11 mouse cellular contexts compared by ENCODE assay signal in the genomic region with DNA sequence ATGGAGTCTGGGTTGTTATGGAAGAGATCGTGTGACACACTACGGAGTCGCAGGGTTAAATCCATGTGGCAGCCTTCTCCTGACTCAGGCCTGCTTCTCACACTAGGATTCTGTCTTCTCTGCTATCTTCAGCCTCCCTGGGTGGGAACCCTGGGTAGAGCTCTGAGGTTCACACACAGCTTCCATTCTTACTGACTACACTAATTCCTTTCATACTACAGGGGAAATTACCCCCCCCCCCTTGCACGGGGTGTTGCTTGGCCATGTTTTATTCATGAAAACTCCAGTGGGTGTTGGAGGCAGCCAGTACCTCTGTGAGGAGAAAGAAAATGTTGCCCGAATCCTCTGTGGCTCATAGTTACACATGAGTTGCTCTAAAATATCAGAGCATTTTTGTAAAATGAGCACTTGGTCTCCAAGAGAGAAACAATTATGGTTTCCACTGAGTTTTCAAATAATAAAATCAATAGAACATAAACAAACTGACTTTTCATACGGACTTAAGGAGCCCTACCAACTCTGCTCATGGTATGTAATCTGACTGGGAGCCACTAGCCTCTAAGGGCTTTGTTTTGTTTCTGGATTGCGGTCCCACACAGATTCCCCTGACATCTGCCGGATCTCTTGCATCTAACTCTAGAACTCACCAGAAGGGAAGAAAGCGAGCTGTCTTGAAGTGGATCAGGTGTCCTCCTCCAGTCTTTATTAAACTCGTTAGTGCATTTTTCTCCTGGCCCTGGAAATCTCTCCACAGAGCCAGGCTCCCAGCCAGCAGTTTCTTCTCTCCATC.
A peak's percentile ranks its signal among the peaks of the same experiment; 100 is the strongest.
DNase-seq lines count a peak whose midpoint lies in the region; ATAC-seq lines count a peak whose summit lies in the region.
"Had no signal": no experiment of that assay in that cellular context is flagged by ENCODE, and none has a peak within 500 bp of the region (broad histone marks: within the 10 kb centered on the region; RNA-seq: fewer than 3 reads in every experiment).

No protein-coding gene starts in this region.

- no peak overlapping the region for H3K27ac ChIP-seq in forebrain, embryonic 13.5 days
- peak overlapping the region; percentile 62 for H3K27ac ChIP-seq in neural tube, embryonic 13.5 days (replicated peaks)

- intact Hi-C loops in heart, postnatal 25 days (cut with DNase I) = no loop called here

- ATAC-seq in forebrain, embryonic 13.5 days = peak; percentile 91
- peak; percentile 79 for ATAC-seq in neural tube, embryonic 13.5 days (ENCODE audit: low read depth)
- no peak for ATAC-seq in inflammation-experienced regulatory T-cells, adult 6 months

- H3K9ac ChIP-seq in forebrain, embryonic 13.5 days = no peak overlapping the region
- H3K9ac ChIP-seq in neural tube, embryonic 13.5 days = no peak overlapping the region

- H3K9me3 ChIP-seq in forebrain, embryonic 13.5 days (replicated peaks) = no peaks in the 10 kb centered on the region
- H3K9me3 ChIP-seq in neural tube, embryonic 13.5 days = no peaks in the 10 kb centered on the region

- H3K4me2 ChIP-seq in forebrain, embryonic 13.5 days = no peak overlapping the region
- no peak overlapping the region for H3K4me2 ChIP-seq in neural tube, embryonic 13.5 days

- peak; percentile 46 to 58 for DNase-seq in layer of hippocampus, adult 8-10 months (ENCODE audit: low spot score in 2 of 2)
- no peak for DNase-seq in layer of hippocampus, adult 9-10 months (ENCODE audit: low spot score)
- peak; percentile 40 to 59 for DNase-seq in left cerebral cortex, adult 9 months (ENCODE audit: low spot score in 2 of 2)
- no peak for DNase-seq in heart, postnatal 25 days (ENCODE audit: low spot score)
- DNase-seq in kidney, adult 8-10 months = no peak
- DNase-seq: adrenal gland, adult 2 months; cerebellum, postnatal 25 days; thymus, postnatal 36 days had no signal

- peaks cover 8% of the 10 kb centered on the region for H3K4me1 ChIP-seq in forebrain, embryonic 13.5 days
- peaks cover 17% of the 10 kb centered on the region for H3K4me1 ChIP-seq in neural tube, embryonic 13.5 days (replicated peaks)

- no peaks in the 10 kb centered on the region for H3K27me3 ChIP-seq in forebrain, embryonic 13.5 days
- no peaks in the 10 kb centered on the region for H3K27me3 ChIP-seq in neural tube, embryonic 13.5 days

- H3K4me3 ChIP-seq in forebrain, embryonic 13.5 days = no peak overlapping the region
- no peak overlapping the region for H3K4me3 ChIP-seq in neural tube, embryonic 13.5 days

- 51% methylated on average over 10 of the region's 10 CpGs for WGBS in forebrain, embryonic 13.5 days
- 52% methylated on average over 10 of the region's 10 CpGs for WGBS in neural tube, embryonic 13.5 days

- peaks cover 13% of the 10 kb centered on the region for H3K36me3 ChIP-seq in forebrain, embryonic 13.5 days (ENCODE audit: poor library complexity, severe bottlenecking)
- H3K36me3 ChIP-seq in neural tube, embryonic 13.5 days = 0 out of 2 replicates have a peak, but pooled peaks cover 3% of the 10 kb centered on the region

Comparison
In these comparisons a context has a peak if more than half of its experiments do, and no peak if none do; other contexts are left out.
1. DNase-seq: peak in layer of hippocampus, adult 8-10 months (2 of 2) and left cerebral cortex, adult 9 months (2 of 2); none in layer of hippocampus, adult 9-10 months (single experiment), heart, postnatal 25 days (single experiment) and kidney, adult 8-10 months (0 of 2).